Mouse (Mus musculus): ENCODE data around the gene Slc17a1. TPM values are rescaled to one million over a fixed set of nuclear protein-coding genes. Genes with fewer than 3 reads are reported as not detected.

The Slc17a1 gene
- polyA plus RNA-seq, 1 experiment from 2014 or later, result not detected

DNA sequence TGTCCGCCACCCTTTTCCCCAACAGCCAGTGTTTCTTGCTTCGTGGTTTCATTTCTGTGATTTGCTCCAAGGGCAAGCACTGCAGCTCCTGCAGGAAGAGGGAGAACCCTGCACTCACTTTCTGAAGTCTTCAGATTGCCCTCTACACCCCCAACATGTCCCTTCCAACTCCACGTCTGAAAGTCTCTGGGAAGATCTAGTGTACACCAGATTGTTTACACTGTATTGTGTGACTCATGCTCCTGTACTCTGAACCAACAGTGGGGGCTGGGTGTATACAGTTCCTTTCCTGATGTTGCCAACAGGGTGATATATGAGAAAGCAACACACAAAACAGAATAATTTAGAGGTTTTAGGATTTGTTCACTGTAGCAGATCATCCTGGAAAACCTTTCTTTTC lies 61.1 kb downstream of the Slc17a1 start:
- Histone ChIP-seq H3K4me1 (peaks cover 13% of the 10 kb centered on the region), H3K27ac (replicated peaks) (no peak overlapping the region), H3K4me2 (replicated peaks) (no peak overlapping the region)

DNA sequence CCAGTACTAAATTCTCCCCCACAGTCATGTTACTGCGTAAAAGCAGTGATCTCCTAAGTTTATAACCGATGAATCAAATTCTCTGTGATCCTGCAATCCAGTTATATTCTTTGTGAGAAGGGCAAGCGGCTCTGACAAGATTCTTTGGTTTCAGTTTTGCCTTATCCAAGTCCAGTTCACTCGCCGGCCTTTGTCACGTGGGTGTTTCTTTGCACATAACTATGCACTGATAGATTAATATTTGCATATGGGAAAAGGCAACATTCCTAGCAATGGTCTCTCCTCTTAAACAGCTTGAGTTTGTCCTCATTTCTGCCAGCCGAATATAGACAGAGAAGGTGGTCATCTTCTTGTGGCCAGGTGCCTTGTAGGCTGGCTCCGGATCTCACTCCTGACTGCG lies 62.9 kb downstream of the Slc17a1 start:
- no peak overlapping the region for H3K27ac ChIP-seq (replicated peaks)

More for the DNA sequence above, 61.1 kb downstream of the Slc17a1 start:
- ATAC-seq (ENCODE audit: insufficient number of reproducible peaks, low FRiP score, low TSS enrichment, low read depth), result no peak
- Histone ChIP-seq H3K9ac (no peak overlapping the region), H3K9me3 (replicated peaks) (no peaks in the 10 kb centered on the region), H3K4me3 (replicated peaks) (no peak overlapping the region), H3K27me3 (no peaks in the 10 kb centered on the region), H3K36me3 (no peaks in the 10 kb centered on the region)
- WGBS, result 43% methylated on average over 3 of the region's 3 CpGs

DNA sequence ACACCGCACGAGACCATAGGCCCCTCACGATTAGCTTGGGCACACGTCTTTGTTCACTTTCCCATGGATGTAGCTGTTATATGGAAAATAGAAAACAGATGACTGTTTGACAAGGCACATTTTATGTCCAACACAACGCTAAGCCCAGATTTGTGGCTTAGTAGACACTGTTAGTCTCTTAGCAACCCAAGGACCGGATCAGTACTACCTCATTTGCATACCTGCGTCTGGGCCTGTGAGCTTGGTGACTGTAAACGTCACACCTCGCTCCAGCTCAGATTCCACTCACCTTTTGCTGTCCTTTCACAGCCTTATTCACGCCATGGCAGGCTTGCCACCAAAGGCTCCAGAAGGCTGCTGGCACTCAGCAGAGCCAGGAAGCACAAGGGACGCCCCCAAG lies 63.4 kb downstream of the Slc17a1 start:
- Histone ChIP-seq H3K27me3 (no peaks in the 10 kb centered on the region), H3K4me3 (replicated peaks) (no peak overlapping the region), H3K4me1 (peaks cover 13% of the 10 kb centered on the region), H3K9me3 (replicated peaks) (no peaks in the 10 kb centered on the region), H3K9ac (no peak overlapping the region), H3K27ac (replicated peaks) (no peak overlapping the region), H3K36me3 (no peaks in the 10 kb centered on the region), H3K4me2 (replicated peaks) (no peak overlapping the region)
- 39% methylated on average over 11 of the region's 11 CpGs for WGBS
- no peak for ATAC-seq (ENCODE audit: insufficient number of reproducible peaks, low FRiP score, low TSS enrichment, low read depth)

More for the DNA sequence above, 62.9 kb downstream of the Slc17a1 start:
- H3K27me3 ChIP-seq, result no peaks in the 10 kb centered on the region
- ATAC-seq (ENCODE audit: insufficient number of reproducible peaks, low FRiP score, low TSS enrichment, low read depth), result no peak
- peaks cover 13% of the 10 kb centered on the region for H3K4me1 ChIP-seq
- no peak overlapping the region for H3K4me3 ChIP-seq (replicated peaks)
- no peaks in the 10 kb centered on the region for H3K36me3 ChIP-seq
- H3K9ac ChIP-seq, result no peak overlapping the region
- H3K9me3 ChIP-seq (replicated peaks), result no peaks in the 10 kb centered on the region
- H3K4me2 ChIP-seq (replicated peaks), result no peak overlapping the region
- WGBS, result 82% methylated on average over 9 of the region's 9 CpGs

DNA sequence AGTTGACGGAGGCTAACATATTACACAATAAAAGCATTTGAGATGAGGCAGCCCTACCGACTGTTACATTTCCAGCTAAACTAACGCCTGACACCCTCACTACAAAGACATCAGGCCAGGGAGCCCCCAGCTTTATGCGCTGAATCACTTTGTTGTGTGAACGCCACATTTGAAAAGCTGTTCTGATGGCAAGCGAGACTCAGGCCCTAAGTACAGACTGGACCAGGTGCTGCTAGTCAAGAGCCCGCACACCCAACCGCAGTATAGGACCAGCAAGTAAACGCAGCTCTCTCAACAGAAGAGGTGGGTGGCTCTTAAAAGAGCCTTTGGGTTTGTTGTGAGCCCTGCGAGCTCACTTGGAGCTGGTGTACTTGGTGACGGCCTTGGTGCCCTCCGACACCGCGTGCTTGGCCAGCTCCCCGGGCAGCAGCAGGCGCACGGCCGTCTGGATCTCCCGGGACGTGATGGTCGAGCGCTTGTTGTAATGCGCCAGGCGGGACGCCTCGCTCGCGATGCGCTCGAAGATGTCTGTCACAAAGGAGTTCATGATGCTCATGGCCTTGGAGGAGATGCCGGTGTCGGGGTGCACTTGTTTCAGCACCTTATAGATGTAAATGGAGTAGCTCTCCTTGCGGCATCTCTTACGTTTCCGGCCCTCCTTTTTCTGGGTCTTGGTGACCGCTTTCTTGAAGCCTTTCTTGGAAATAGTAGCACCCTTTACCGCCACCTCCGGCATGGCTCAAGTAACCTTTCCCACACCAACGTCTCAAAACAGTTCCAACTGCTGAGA lies 66.1 kb downstream of the Slc17a1 start, which contains the start of gene Hist1h2ba:
Gene Hist1h2ba, minus strand, starts transcription at position 736 of the 790 bp plus-strand sequence.
- no peak for ATAC-seq (ENCODE audit: insufficient number of reproducible peaks, low FRiP score, low TSS enrichment, low read depth)
- Histone ChIP-seq H3K4me2 (replicated peaks) (no peak within 1 kb of the TSS), H3K36me3 (no peaks in the 10 kb centered on the region), H3K4me1 (peaks cover 6% of the 10 kb centered on the region), H3K27ac (replicated peaks) (no peak within 1 kb of the TSS), H3K9me3 (replicated peaks) (no peaks in the 10 kb centered on the region), H3K9ac (no peak within 1 kb of the TSS), H3K27me3 (no peaks in the 10 kb centered on the region), H3K4me3 (replicated peaks) (no peak within 1 kb of the TSS)
- 91% methylated on average over 39 of the region's 39 CpGs for WGBS

DNA sequence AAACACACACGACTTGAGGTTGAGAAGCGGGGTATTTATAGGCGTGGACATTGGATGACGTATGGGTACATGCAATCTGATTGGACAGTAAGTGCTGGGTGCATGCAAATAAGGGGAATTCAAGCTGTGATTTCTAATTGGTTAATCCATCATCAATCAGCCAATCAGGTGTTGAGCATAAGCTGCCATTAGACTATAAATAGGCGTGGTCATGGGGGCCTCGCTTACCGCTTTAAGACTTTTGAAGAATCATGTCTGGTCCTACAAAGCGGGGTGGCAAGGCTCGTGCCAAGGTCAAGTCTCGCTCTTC lies 66.6 kb downstream of the Slc17a1 start, which contains the start of gene Hist1h2aa:
Gene Hist1h2aa, plus strand, starts transcription at position 252 of the 310 bp plus-strand sequence.
- no peak within 1 kb of the TSS for H3K27ac ChIP-seq (replicated peaks)
- H3K4me2 ChIP-seq (replicated peaks), result no peak within 1 kb of the TSS
- H3K4me1 ChIP-seq, result peaks cover 6% of the 10 kb centered on the region
- 92% methylated on average over 10 of the region's 10 CpGs for WGBS
- H3K27me3 ChIP-seq, result no peaks in the 10 kb centered on the region
- no peak for ATAC-seq (ENCODE audit: insufficient number of reproducible peaks, low FRiP score, low TSS enrichment, low read depth)
- no peak within 1 kb of the TSS for H3K4me3 ChIP-seq (replicated peaks)
- H3K36me3 ChIP-seq, result no peaks in the 10 kb centered on the region
- H3K9ac ChIP-seq, result no peak within 1 kb of the TSS
- no peaks in the 10 kb centered on the region for H3K9me3 ChIP-seq (replicated peaks)

DNA sequence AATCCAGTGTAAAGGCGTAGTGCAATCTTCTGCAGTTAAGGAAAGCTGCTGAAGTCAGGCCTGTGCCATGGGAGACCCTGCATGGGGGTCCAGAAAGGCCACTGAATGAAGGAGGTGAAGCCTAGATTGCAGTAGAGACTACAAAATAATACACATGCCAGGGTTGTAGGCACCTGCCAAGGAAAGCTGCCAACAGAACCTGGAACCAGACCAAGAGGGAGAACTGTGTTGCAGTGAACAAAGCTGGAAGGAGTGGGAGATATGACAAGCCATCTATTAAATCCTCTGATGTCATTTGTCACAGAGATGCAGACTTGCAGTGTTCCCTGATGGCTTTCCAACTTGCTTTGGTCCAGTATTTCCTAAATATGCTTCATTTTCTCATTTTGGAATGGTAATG lies 71.1 kb downstream of the Slc17a1 start:
- H3K9me3 ChIP-seq (replicated peaks), result no peaks in the 10 kb centered on the region
- no peak overlapping the region for H3K4me2 ChIP-seq (replicated peaks)
- ATAC-seq (ENCODE audit: insufficient number of reproducible peaks, low FRiP score, low TSS enrichment, low read depth), result no peak
- no peaks in the 10 kb centered on the region for H3K4me1 ChIP-seq
- 77% methylated on average over 1 of the region's 1 CpGs for WGBS
- H3K27me3 ChIP-seq, result no peaks in the 10 kb centered on the region
- H3K4me3 ChIP-seq (replicated peaks), result no peak overlapping the region
- H3K36me3 ChIP-seq, result no peaks in the 10 kb centered on the region
- no peak overlapping the region for H3K27ac ChIP-seq (replicated peaks)
- H3K9ac ChIP-seq, result no peak overlapping the region

DNA sequence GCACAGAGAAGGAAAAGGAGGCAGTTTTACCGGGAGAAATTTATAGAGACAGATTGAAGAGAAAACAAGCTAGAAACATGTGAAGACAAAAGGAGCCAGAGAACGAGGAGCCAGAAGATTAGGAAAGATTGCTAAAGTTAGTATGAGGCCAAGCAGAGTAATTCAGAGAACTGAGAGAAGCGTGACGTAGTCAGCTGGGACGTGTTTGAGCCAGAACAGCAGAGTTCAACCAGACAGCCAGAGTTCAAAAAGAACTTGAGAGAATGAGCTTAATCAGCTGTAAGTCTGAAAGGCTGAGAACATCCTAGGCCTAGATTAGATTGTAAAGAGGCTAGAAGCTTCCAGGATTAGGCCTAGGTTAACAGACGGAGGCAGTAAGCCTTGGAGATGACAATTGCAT lies 72.7 kb downstream of the Slc17a1 start:
- H3K9ac ChIP-seq, result no peak overlapping the region
- no peaks in the 10 kb centered on the region for H3K4me1 ChIP-seq
- no peak overlapping the region for H3K4me3 ChIP-seq (replicated peaks)
- WGBS, result 44% methylated on average over 6 of the region's 6 CpGs
- no peak for ATAC-seq (ENCODE audit: insufficient number of reproducible peaks, low FRiP score, low TSS enrichment, low read depth)
- no peak overlapping the region for H3K4me2 ChIP-seq (replicated peaks)
- H3K36me3 ChIP-seq, result no peaks in the 10 kb centered on the region
- H3K9me3 ChIP-seq (replicated peaks), result no peaks in the 10 kb centered on the region
- H3K27ac ChIP-seq (replicated peaks), result no peak overlapping the region
- H3K27me3 ChIP-seq, result no peaks in the 10 kb centered on the region

DNA sequence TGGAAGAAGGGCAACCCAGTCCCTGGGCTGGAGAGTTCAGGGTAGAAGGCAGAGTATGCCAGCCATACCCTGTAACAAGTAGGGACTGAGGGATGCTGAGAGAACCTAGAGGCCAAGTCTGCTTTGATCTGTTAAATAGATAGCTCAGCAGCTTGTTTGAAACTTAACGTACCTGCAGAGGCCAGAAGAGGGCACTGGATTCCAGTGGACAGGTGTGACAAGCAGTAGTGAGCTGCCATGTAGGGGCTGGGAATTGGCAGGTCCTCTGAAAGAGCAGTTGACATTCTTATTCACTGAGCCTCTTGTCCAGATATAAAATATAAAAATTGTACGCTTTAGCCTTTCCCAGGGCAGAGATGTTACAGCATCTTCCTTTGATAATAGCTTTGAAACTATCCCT lies 75.3 kb downstream of the Slc17a1 start:
- Histone ChIP-seq H3K4me2 (replicated peaks) (no peak overlapping the region), H3K9ac (no peak overlapping the region), H3K4me3 (replicated peaks) (no peak overlapping the region), H3K4me1 (no peaks in the 10 kb centered on the region), H3K9me3 (replicated peaks) (no peaks in the 10 kb centered on the region), H3K27ac (replicated peaks) (no peak overlapping the region), H3K27me3 (no peaks in the 10 kb centered on the region), H3K36me3 (no peaks in the 10 kb centered on the region)
- ATAC-seq (ENCODE audit: insufficient number of reproducible peaks, low FRiP score, low TSS enrichment, low read depth), result no peak
- WGBS, result 50% methylated on average over 2 of the region's 2 CpGs

Small RNA genes lying within 50 kb of the gene (microRNA-seq; reads per million reads assigned to microRNA genes)
- not detected for gene Gm44344 (ENCODE audit: borderline number of aligned reads)

Other genes with a start within 250 kb of the Slc17a1 start
- 2.7 and 3.6 TPM in 2 replicates for gene Hist1h2be, start 246.6 kb upstream of the Slc17a1 start, polyA plus RNA-seq (2015; fragmentation: Nextera tagmentation; extraction: Ambion mirVana)
- 14.7 and 20.7 TPM in 2 replicates for gene Hist1h1e, start 245.2 kb upstream of the Slc17a1 start, polyA plus RNA-seq (2015; fragmentation: Nextera tagmentation; extraction: Ambion mirVana)
- gene Hist1h2ac, start 183.8 kb upstream of the Slc17a1 start, polyA plus RNA-seq (2015; fragmentation: Nextera tagmentation; extraction: Ambion mirVana), result 1.1 and 1.3 TPM in 2 replicates
- gene Hist1h2bc, start 183.6 kb upstream of the Slc17a1 start, polyA plus RNA-seq (2015; fragmentation: Nextera tagmentation; extraction: Ambion mirVana), result 63.3 and 66.8 TPM in 2 replicates
- gene Hist1h1t, start 171.9 kb upstream of the Slc17a1 start, polyA plus RNA-seq (2015; fragmentation: Nextera tagmentation; extraction: Ambion mirVana), result not detected in 2 replicates
- 4.2 and 5.3 TPM in 2 replicates for gene Hist1h4c, start 169.3 kb upstream of the Slc17a1 start, polyA plus RNA-seq (2015; fragmentation: Nextera tagmentation; extraction: Ambion mirVana)
- gene Hfe, start 156.9 kb upstream of the Slc17a1 start, polyA plus RNA-seq (2015; fragmentation: Nextera tagmentation; extraction: Ambion mirVana), result 8.7 and 13.0 TPM in 2 replicates
- gene Hist1h1c, start 128.9 kb upstream of the Slc17a1 start, polyA plus RNA-seq (2015; fragmentation: Nextera tagmentation; extraction: Ambion mirVana), result 36.4 TPM in 2 replicates
- gene Hist1h3c, start 122.1 kb upstream of the Slc17a1 start, polyA plus RNA-seq (2015; fragmentation: Nextera tagmentation; extraction: Ambion mirVana), result 3.5 and 4.8 TPM in 2 replicates
- gene Hist1h2bb, start 121.0 kb upstream of the Slc17a1 start, polyA plus RNA-seq (2015; fragmentation: Nextera tagmentation; extraction: Ambion mirVana), result 2.0 and 2.1 TPM in 2 replicates
- gene Hist1h2ab, start 116.6 kb upstream of the Slc17a1 start, polyA plus RNA-seq (2015; fragmentation: Nextera tagmentation; extraction: Ambion mirVana), result 23.1 and 38.3 TPM in 2 replicates
- gene Hist1h3b, start 115.5 kb upstream of the Slc17a1 start, polyA plus RNA-seq (2015; fragmentation: Nextera tagmentation; extraction: Ambion mirVana), result 8.4 and 9.7 TPM in 2 replicates
- gene Hist1h4b, start 110.7 kb upstream of the Slc17a1 start, polyA plus RNA-seq (2015; fragmentation: Nextera tagmentation; extraction: Ambion mirVana), result 2.6 and 3.0 TPM in 2 replicates
- 0.39 and 0.42 TPM in 2 replicates for gene Hist1h4a, start 106.5 kb upstream of the Slc17a1 start, polyA plus RNA-seq (2015; fragmentation: Nextera tagmentation; extraction: Ambion mirVana)
- gene Hist1h3a, start 105.4 kb upstream of the Slc17a1 start, polyA plus RNA-seq (2015; fragmentation: Nextera tagmentation; extraction: Ambion mirVana), result 2.3 and 3.5 TPM in 2 replicates
- 1.8 and 1.9 TPM in 2 replicates for gene Hist1h1a, start 104.1 kb upstream of the Slc17a1 start, polyA plus RNA-seq (2015; fragmentation: Nextera tagmentation; extraction: Ambion mirVana)
- gene Trim38, start 97.8 kb upstream of the Slc17a1 start, polyA plus RNA-seq (2015; fragmentation: Nextera tagmentation; extraction: Ambion mirVana), result not detected in 2 replicates
- not detected in 2 replicates for gene Slc17a2, start 60.8 kb upstream of the Slc17a1 start, polyA plus RNA-seq (2015; fragmentation: Nextera tagmentation; extraction: Ambion mirVana)
- gene Slc17a3, start 28.3 kb upstream of the Slc17a1 start, polyA plus RNA-seq (2015; fragmentation: Nextera tagmentation; extraction: Ambion mirVana), result not detected in 2 replicates
- gene Slc17a4, start 47.3 kb downstream of the Slc17a1 start, polyA plus RNA-seq (2015; fragmentation: Nextera tagmentation; extraction: Ambion mirVana), result not detected in 2 replicates
- not detected in 2 replicates for gene Hist1h2ba, start 66.4 kb downstream of the Slc17a1 start, polyA plus RNA-seq (2015; fragmentation: Nextera tagmentation; extraction: Ambion mirVana)
- not detected in 2 replicates for gene Hist1h2aa, start 66.7 kb downstream of the Slc17a1 start, polyA plus RNA-seq (2015; fragmentation: Nextera tagmentation; extraction: Ambion mirVana)
- 0.42 and 0.63 TPM in 2 replicates for gene Scgn, start 123.5 kb downstream of the Slc17a1 start, polyA plus RNA-seq (2015; fragmentation: Nextera tagmentation; extraction: Ambion mirVana)